Mouse (Mus musculus) spleen, adult 12 weeks (tissue): ENCODE data around the gene Hist1h3i.
A peak's percentile ranks its signal among the peaks of the same experiment; 100 is the strongest.

Source experiments
- DNase-seq: peaks from one replicate; pipeline ENCODE4 v3.0.0; 2022; ENCODE audit warnings: low spot score

Gene Hist1h3i

GRCm38 (mm10) chr13:21734010-21734905 lies 48.9 kb downstream of the Hist1h3i start:
- DNase-seq = peak; percentile 72

DNA sequence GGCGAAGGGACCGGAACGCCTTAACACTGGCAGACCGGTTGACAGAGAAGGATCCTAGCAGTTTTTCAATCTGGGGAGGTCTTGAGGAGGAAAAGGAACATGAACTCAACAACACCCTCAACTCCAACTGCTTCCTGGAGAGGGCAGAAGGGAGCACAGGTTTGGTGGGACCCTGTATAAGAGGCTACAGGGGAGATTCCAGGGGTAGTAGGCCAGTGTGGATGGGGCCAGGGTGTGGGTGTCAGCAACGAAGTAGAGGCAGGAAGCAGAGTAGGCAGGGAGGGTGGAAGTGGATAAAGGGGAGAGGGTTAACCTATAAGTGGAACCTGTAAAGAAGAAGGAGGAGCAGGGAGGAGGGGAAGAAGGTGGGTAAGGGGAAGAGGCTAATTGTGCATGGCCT lies 49.7 kb downstream of the Hist1h3i start:
- no peak for DNase-seq
